ENCODE assay signal across 8 mouse cellular contexts in the genomic region with DNA sequence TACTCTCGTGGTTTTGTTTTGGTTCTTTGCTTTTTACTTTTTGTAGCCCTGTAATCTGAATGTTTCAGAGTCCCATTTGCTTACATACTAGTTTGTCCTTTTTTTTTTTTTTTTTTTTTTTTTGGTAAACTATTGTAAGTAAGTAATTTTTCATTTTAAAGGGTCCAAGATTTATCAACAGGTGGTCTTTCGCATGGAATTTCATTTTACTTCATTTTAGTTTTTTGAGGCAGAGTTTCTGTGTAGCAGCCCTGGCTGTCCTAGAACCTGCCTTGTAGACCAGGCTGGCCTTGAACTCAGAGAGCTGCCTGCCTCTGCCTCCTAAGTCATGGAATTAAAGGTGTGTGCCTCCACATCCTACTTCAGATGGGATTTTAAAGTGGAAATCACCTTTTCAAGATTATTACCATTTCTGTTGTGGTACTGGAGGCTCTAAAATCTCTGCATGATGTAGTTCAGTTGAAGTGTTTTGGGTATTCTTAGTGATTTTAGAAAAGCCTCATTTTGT. TPM values are rescaled to one million over a fixed set of nuclear protein-coding genes. Genes with fewer than 3 reads are reported as not detected.
DNase-seq lines count a peak whose midpoint lies in the region; ATAC-seq lines count a peak whose summit lies in the region.
"Had no signal": no experiment of that assay in that cellular context is flagged by ENCODE, and none has a peak within 500 bp of the region (broad histone marks: within the 10 kb centered on the region; RNA-seq: fewer than 3 reads in every experiment).

No protein-coding gene starts in this region.

- 42% methylated on average over 2 of the region's 2 CpGs for WGBS in neural tube, embryonic 11.5 days
- WGBS in forebrain, embryonic 11.5 days, result 41% methylated on average over 2 of the region's 2 CpGs
- 43% methylated on average over 2 of the region's 2 CpGs for WGBS in limb, embryonic 15.5 days

- no peaks in the 10 kb centered on the region for H3K9me3 ChIP-seq in neural tube, embryonic 11.5 days (ENCODE audit: control insufficient read depth, low read length)
- H3K9me3 ChIP-seq in forebrain, embryonic 11.5 days (ENCODE audit: control insufficient read depth, low read length), result no peaks in the 10 kb centered on the region
- no peaks in the 10 kb centered on the region for H3K9me3 ChIP-seq in limb, embryonic 15.5 days

- no peak for DNase-seq in neural tube, embryonic 11.5 days (ENCODE audit: low spot score)
- no peak for DNase-seq in neural tube, embryonic 10.5 days (ENCODE audit: extremely low spot score, low spot score)
- no peak for DNase-seq in forebrain, embryonic 11.5 days (ENCODE audit: low spot score)
- DNase-seq in cerebellum, postnatal 10 days, result no peak
- DNase-seq: kidney, postnatal 36 days had no signal

- H3K27me3 ChIP-seq in neural tube, embryonic 11.5 days (ENCODE audit: control insufficient read depth, insufficient read depth, low read length), result no peaks in the 10 kb centered on the region
- no peaks in the 10 kb centered on the region for H3K27me3 ChIP-seq in forebrain, embryonic 11.5 days (ENCODE audit: control insufficient read depth, insufficient read depth, low read length)
- H3K27me3 ChIP-seq in limb, embryonic 15.5 days, result no peaks in the 10 kb centered on the region

- H3K4me3 ChIP-seq in neural tube, embryonic 11.5 days (ENCODE audit: low read depth, low read length), result peak overlapping the region; percentile 71; the same call in 1 of the 2 replicates
- H3K4me3 ChIP-seq in forebrain, embryonic 11.5 days (ENCODE audit: low read depth, low read length), result peak overlapping the region; percentile 72
- H3K4me3 ChIP-seq in limb, embryonic 15.5 days, result peak overlapping the region; percentile 80

- no peak overlapping the region for H3K27ac ChIP-seq in neural tube, embryonic 11.5 days (ENCODE audit: low read depth, low read length)
- H3K27ac ChIP-seq in forebrain, embryonic 11.5 days (ENCODE audit: low read depth, low read length), result no peak overlapping the region
- H3K27ac ChIP-seq in limb, embryonic 15.5 days, result no peak overlapping the region

- no peak for ATAC-seq in neural tube, embryonic 11.5 days (ENCODE audit: insufficient read depth, low FRiP score, low TSS enrichment)
- ATAC-seq in forebrain, embryonic 11.5 days (replicated peaks; ENCODE audit: low FRiP score), result no peak
- ATAC-seq in limb, embryonic 15.5 days (ENCODE audit: insufficient number of reproducible peaks, low FRiP score, low TSS enrichment, low read depth), result no peak
- no peak for ATAC-seq in inflammation-experienced regulatory T-cells, adult 6 months
- ATAC-seq in activated CD4-positive, CD25-positive, alpha-beta regulatory T cell, adult 4 months, result no peak

- H3K4me1 ChIP-seq in neural tube, embryonic 11.5 days (ENCODE audit: control insufficient read depth, insufficient read depth, low read length), result no peaks in the 10 kb centered on the region
- no peaks in the 10 kb centered on the region for H3K4me1 ChIP-seq in forebrain, embryonic 11.5 days (replicated peaks; ENCODE audit: control insufficient read depth, insufficient read depth, low read length)
- peaks cover 4% of the 10 kb centered on the region; the same call in 1 of the 2 replicates for H3K4me1 ChIP-seq in limb, embryonic 15.5 days

- H3K36me3 ChIP-seq in neural tube, embryonic 11.5 days (ENCODE audit: control insufficient read depth, insufficient read depth, low read length), result no peaks in the 10 kb centered on the region; the same call in 1 of the 2 replicates
- H3K36me3 ChIP-seq in forebrain, embryonic 11.5 days (ENCODE audit: control insufficient read depth, insufficient read depth, low read length), result no peaks in the 10 kb centered on the region
- H3K36me3 ChIP-seq in limb, embryonic 15.5 days, result no peaks in the 10 kb centered on the region

- peak overlapping the region; percentile 70 for H3K4me2 ChIP-seq in neural tube, embryonic 11.5 days (ENCODE audit: low read depth)
- peak overlapping the region; percentile 53 for H3K4me2 ChIP-seq in forebrain, embryonic 11.5 days (ENCODE audit: low read depth, low read length, severe bottlenecking)
- peak overlapping the region; percentile 59 for H3K4me2 ChIP-seq in limb, embryonic 15.5 days

- no peak overlapping the region for H3K9ac ChIP-seq in neural tube, embryonic 11.5 days (ENCODE audit: low read length)
- H3K9ac ChIP-seq in forebrain, embryonic 11.5 days (ENCODE audit: low read length), result no peak overlapping the region
- H3K9ac ChIP-seq in limb, embryonic 15.5 days, result no peak overlapping the region

RNA-seq across cellular contexts. Expression of gene Nampt, which starts 2.2 kb away (rescaled TPM):
- 38.1 TPM in 2 replicates for polyA plus RNA-seq in neural tube, embryonic 11.5 days (2014; fragmentation: Nextera tagmentation; extraction: Ambion mirVana)
- 38.4 and 38.8 TPM in 2 replicates for polyA plus RNA-seq in forebrain, embryonic 11.5 days (2014; fragmentation: Nextera tagmentation; extraction: Ambion mirVana)
- 19.3 and 19.7 TPM in 2 replicates for polyA plus RNA-seq in limb, embryonic 15.5 days (2015; fragmentation: Nextera tagmentation; extraction: Ambion mirVana)
- 10 to 100 TPM; 31.6 to 32.8 (median 32.4) TPM for polyA plus RNA-seq in inflammation-experienced regulatory T-cells, adult 6 months (2017; shearing (Covaris generic))
- 10 to 100 TPM; 30.6 to 41.6 TPM for polyA plus RNA-seq in activated CD4-positive, CD25-positive, alpha-beta regulatory T cell, adult 4 months (2017; shearing (Covaris generic))
